Mouse (Mus musculus) thymus, adult 2 months (tissue): ENCODE results near the gene BC048671. TPM values are rescaled to one million over a fixed set of nuclear protein-coding genes. Genes with fewer than 3 reads are reported as not detected.

Experiments
- DNase-seq: peaks from one replicate; pipeline ENCODE4 v3.0.0; 2021
- H3K27ac ChIP-seq: fragments of 200-500 bp; 2 replicates; pipeline ENCODE4 v1.5.1; 2012; ENCODE audit warnings: low read length, control low read depth; ENCODE audit not compliant: control insufficient read depth, insufficient read depth
- H3K27me3 ChIP-seq: fragments of 200-500 bp; 2 replicates; pipeline ENCODE4 v1.6.1; 2012; ENCODE audit warnings: mild to moderate bottlenecking, low read length, moderate library complexity, mixed read lengths; ENCODE audit not compliant: control insufficient read depth, insufficient read depth
- H3K36me3 ChIP-seq: fragments of 200-500 bp; 2 replicates; pipeline ENCODE4 v1.6.1; 2012; ENCODE audit warnings: mild to moderate bottlenecking, low read length, moderate library complexity; ENCODE audit not compliant: control insufficient read depth, insufficient read depth
- H3K4me1 ChIP-seq: fragments of 200-500 bp; replicated peaks from 2 replicates; pipeline ENCODE4 v1.6.1; 2012; ENCODE audit warnings: low read length; ENCODE audit not compliant: control insufficient read depth, insufficient read depth
- H3K4me3 ChIP-seq: fragments of 200-500 bp; 2 replicates; pipeline ENCODE4 v1.5.1; 2012; ENCODE audit warnings: mild to moderate bottlenecking, low read length, control low read depth, moderate library complexity; ENCODE audit not compliant: control insufficient read depth, insufficient read depth
- CTCF ChIP-seq: fragments of 200-500 bp; IDR thresholded peaks from 2 replicates; pipeline ENCODE4 v1.5.1; 2012; ENCODE audit warnings: mild to moderate bottlenecking, control low read depth, low read length, moderate library complexity, borderline replicate concordance; ENCODE audit not compliant: control insufficient read depth, poor library complexity, insufficient read depth; ENCODE audit errors: extremely low read depth
- POLR2A ChIP-seq: fragments of 200-500 bp; IDR thresholded peaks from 2 replicates; pipeline ENCODE4 v1.6.1; 2012; ENCODE audit warnings: mild to moderate bottlenecking, low read length, control low read depth, moderate library complexity; ENCODE audit not compliant: control insufficient read depth, poor library complexity, insufficient read depth; ENCODE audit errors: extremely low read depth
- WGBS: fragments of 180-500 bp; shearing (Covaris S2); methylation state at CpG from one replicate; pipeline ENCODE4 v1.1.7; 2018; 5-methylcytosine and 5-hydroxymethylcytosine counted together
- polyA plus RNA-seq: library from polyadenylated mRNA; depleted of rRNA; stranded (reverse); fragments of >200 nt; gene quantifications from 2 replicates; pipeline ENCODE4 v1.2.3, GENCODE M21; 2012; rRNA removed

Gene BC048671
- polyA plus RNA-seq = not detected in 2 replicates

- no peak for DNase-seq
- Histone ChIP-seq H3K27ac (no peak within 1 kb of the TSS), H3K36me3 (no peaks in the 10 kb centered on the region), H3K27me3 (no peaks in the 10 kb centered on the region), H3K4me3 (no peak within 1 kb of the TSS), H3K4me1 (no peaks in the 10 kb centered on the region)
- WGBS = 98% methylated on average over 1 of the region's 1 CpGs
- TF ChIP-seq POLR2A (no peak), CTCF (no peak)
Measured at GRCm38 (mm10) chr6:90300919-90301318, at the start of gene BC048671. Gene BC048671 (plus strand): TSS chr6:90301219.

- DNase-seq = no peak
- H3K4me1 ChIP-seq = no peaks in the 10 kb centered on the region
- no peak overlapping the region for H3K4me3 ChIP-seq
- no peaks in the 10 kb centered on the region for H3K27me3 ChIP-seq
- WGBS = 64% methylated on average over 12 of the region's 12 CpGs
- TF ChIP-seq POLR2A (no peak), CTCF (no peak)
- H3K36me3 ChIP-seq = no peaks in the 10 kb centered on the region
- H3K27ac ChIP-seq = no peak overlapping the region
Measured at GRCm38 (mm10) chr6:90288265-90288664, 12.8 kb upstream of the BC048671 start.

GRCm38 (mm10) chr6:90306315-90306975, 5.4 kb downstream of the BC048671 start:
- 88% methylated on average over 6 of the region's 6 CpGs for WGBS
- H3K4me3 ChIP-seq = no peak overlapping the region
- H3K36me3 ChIP-seq = no peaks in the 10 kb centered on the region
- no peaks in the 10 kb centered on the region for H3K4me1 ChIP-seq
- H3K27me3 ChIP-seq = no peaks in the 10 kb centered on the region; the same call in 1 of the 2 replicates
- DNase-seq = no peak
- TF ChIP-seq CTCF = no peak
- TF ChIP-seq POLR2A = no peak
- no peak overlapping the region for H3K27ac ChIP-seq

- H3K4me3 ChIP-seq = no peak overlapping the region
- TF ChIP-seq POLR2A (no peak), CTCF (no peak)
- no peaks in the 10 kb centered on the region for H3K4me1 ChIP-seq
- H3K27me3 ChIP-seq = no peaks in the 10 kb centered on the region; the same call in 1 of the 2 replicates
- H3K27ac ChIP-seq = no peak overlapping the region
- no peaks in the 10 kb centered on the region for H3K36me3 ChIP-seq
- WGBS = 89% methylated on average over 87 of the region's 87 CpGs
- no peak for DNase-seq
Measured at GRCm38 (mm10) chr6:90308839-90309778, 8.1 kb downstream of the BC048671 start.

GRCm38 (mm10) chr6:90315961-90316360, 14.9 kb downstream of the BC048671 start:
- no peak overlapping the region for H3K4me3 ChIP-seq
- WGBS = 83% methylated on average over 5 of the region's 5 CpGs
- TF ChIP-seq CTCF (no peak), POLR2A (no peak)
- H3K4me1 ChIP-seq = no peaks in the 10 kb centered on the region
- no peak for DNase-seq
- no peak overlapping the region for H3K27ac ChIP-seq
- H3K27me3 ChIP-seq = no peaks in the 10 kb centered on the region
- H3K36me3 ChIP-seq = no peaks in the 10 kb centered on the region

GRCm38 (mm10) chr6:90317510-90318258, 16.7 kb downstream of the BC048671 start:
- DNase-seq = no peak
- TF ChIP-seq CTCF (no peak), POLR2A (no peak)
- H3K27me3 ChIP-seq = no peaks in the 10 kb centered on the region

More at GRCm38 (mm10) chr6:90317510-90318258, 16.7 kb downstream of the BC048671 start:
- no peak overlapping the region for H3K4me3 ChIP-seq
- 77% methylated on average over 2 of the region's 2 CpGs for WGBS
- H3K4me1 ChIP-seq = no peaks in the 10 kb centered on the region
- no peak overlapping the region for H3K27ac ChIP-seq
- H3K36me3 ChIP-seq = no peaks in the 10 kb centered on the region
